Mouse (Mus musculus) CH12.LX (cell line): ENCODE measurements around the gene Polr2b.

Source experiments
- CHD2 ChIP-seq: IDR thresholded peaks from 2 replicates; pipeline ENCODE4 v1.6.1; 2011; ENCODE audit warnings: low read length, improper control_type of control experiment
- POLR2A ChIP-seq: IDR thresholded peaks from 2 replicates; pipeline ENCODE4 v1.6.1; 2011; ENCODE audit warnings: low read depth, mild to moderate bottlenecking, improper control_type of control experiment, low read length
- POLR2AphosphoS2 ChIP-seq: IDR thresholded peaks from 2 replicates; pipeline ENCODE4 v1.6.1; 2011; ENCODE audit warnings: low read depth, low read length, improper control_type of control experiment
- USF1 ChIP-seq: IDR thresholded peaks from 2 replicates; pipeline ENCODE4 v1.6.1; 2014; ENCODE audit warnings: low read depth, mild to moderate bottlenecking, inconsistent platforms, low read length, improper control_type of control experiment
- ZNF384 ChIP-seq: IDR thresholded peaks from 2 replicates; pipeline ENCODE4 v1.6.1; 2012; ENCODE audit warnings: low read depth, low read length, improper control_type of control experiment, inconsistent platforms

GRCm38 (mm10) chr5:77286904-77287303, 23.0 kb upstream of the Polr2b start:
- TF ChIP-seq CHD2, result no peak
- TF ChIP-seq POLR2A, result no peak
- TF ChIP-seq ZNF384, result no peak
- no peak for TF ChIP-seq POLR2AphosphoS2
- TF ChIP-seq USF1, result no peak
